Mouse (Mus musculus) embryonic fibroblast, embryonic 13.5 days (primary cell): ENCODE results near the gene Lmx1b.

Experiments used
- CTCF ChIP-seq: IDR thresholded peaks from 2 replicates; pipeline ENCODE4 v1.5.1; 2011; ENCODE audit warnings: mild to moderate bottlenecking, control low read depth, low read length, moderate library complexity, borderline replicate concordance; ENCODE audit not compliant: insufficient read depth
- POLR2A ChIP-seq: IDR thresholded peaks from 2 replicates; pipeline ENCODE4 v1.6.1; 2011; ENCODE audit warnings: low read depth, mild to moderate bottlenecking, control low read depth, low read length, moderate library complexity

DNA sequence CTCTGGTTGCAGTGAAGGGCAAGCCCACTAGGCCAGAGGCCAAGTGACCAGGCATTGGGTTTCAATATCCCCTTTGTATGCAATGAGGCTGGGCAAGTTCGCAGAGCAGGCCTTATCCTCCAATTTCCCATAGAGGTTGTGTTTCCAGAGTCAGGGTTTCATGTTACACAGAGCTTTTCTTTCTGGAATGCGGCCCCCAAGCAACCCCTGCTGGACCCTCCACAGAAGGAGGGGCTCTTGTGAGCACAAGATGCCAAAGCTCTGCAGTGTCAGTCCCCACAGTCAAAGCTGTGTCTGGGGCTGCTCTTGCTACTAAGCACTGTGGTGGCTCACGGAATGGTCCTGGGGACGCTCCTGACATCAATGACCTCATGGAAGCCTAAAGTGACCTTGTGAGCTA, 8.6 kb upstream of the Lmx1b start:
- no peak for TF ChIP-seq POLR2A
- TF ChIP-seq CTCF: no peak
